Mouse (Mus musculus): ENCODE measurements around the gene Cavin1. TPM values are rescaled to one million over a fixed set of nuclear protein-coding genes. Genes with fewer than 3 reads are reported as not detected.

Cavin1 gene
- 14.7 and 16.3 TPM in 2 replicates for polyA plus RNA-seq (2014; fragmentation: Nextera tagmentation; extraction: Ambion mirVana)

DNA sequence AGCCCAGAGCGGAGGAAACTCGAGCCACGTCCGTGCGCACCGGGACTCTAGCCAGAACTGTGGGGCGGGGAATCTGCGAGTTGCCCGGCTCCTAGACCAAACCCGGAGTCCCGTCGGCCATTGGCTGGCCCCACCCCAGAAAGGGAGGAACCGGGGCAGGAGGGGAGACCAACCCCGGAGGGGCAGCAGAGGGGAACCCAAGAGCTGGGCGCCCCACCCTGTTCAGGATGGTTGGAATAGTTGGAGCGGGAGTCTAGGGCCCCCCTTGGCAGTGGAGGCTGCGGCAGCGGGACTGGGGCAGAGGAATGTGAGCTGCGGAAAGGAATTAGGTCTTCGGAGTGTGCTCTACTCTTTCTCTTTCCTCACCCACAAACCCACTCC, at the start of gene Cavin1:
Cavin1 (minus strand) TSS at position 331 of the 381 bp plus-strand sequence.
- Histone ChIP-seq H3K9me3 (replicated peaks; ENCODE audit: control insufficient read depth, low read length) (no peaks in the 10 kb centered on the region), H3K4me1 (ENCODE audit: control insufficient read depth, insufficient read depth, low read length) (peaks cover 7% of the 10 kb centered on the region; the same call in 1 of the 2 replicates), H3K27ac (replicated peaks; ENCODE audit: low read depth, low read length) (no peak within 1 kb of the TSS), H3K4me2 (ENCODE audit: low read depth, low read length) (peak within 1 kb of the TSS; percentile 82), H3K36me3 (replicated peaks; ENCODE audit: control insufficient read depth, insufficient read depth, low read depth, low read length) (no peaks in the 10 kb centered on the region), H3K27me3 (ENCODE audit: control insufficient read depth, insufficient read depth, low read length) (peaks cover 50% of the 10 kb centered on the region), H3K4me3 (ENCODE audit: low read depth, low read length) (peak within 1 kb of the TSS; percentile 44), H3K9ac (replicated peaks; ENCODE audit: low read length) (peak within 1 kb of the TSS; percentile 30)
- WGBS = under 1% methylated on average over 20 of the region's 20 CpGs
- peak; percentile 71 for ATAC-seq (replicated peaks; ENCODE audit: insufficient number of reproducible peaks, low FRiP score, low TSS enrichment, low read depth)
- DNase-seq (ENCODE audit: low spot score) = peak; percentile 58

DNA sequence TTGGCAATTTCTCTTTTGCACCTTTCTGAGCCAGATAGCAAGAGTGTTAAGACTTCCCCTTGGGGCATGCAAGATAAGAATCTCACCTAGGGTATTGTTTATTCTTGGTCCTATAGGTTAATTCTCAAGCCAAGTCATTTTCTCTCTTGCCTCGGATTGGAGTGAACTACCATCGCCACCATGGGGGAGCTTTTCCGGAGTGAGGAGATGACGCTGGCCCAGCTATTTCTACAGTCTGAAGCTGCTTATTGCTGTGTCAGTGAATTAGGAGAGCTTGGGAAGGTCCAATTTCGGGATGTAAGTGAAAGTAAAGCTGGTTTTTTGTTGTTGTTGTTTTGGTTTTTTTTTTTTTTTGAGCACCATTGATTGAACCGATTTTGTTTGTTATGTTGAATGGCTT, 41.0 kb upstream of the Cavin1 start:
- DNase-seq (ENCODE audit: low spot score) (no peak), ATAC-seq (replicated peaks; ENCODE audit: insufficient number of reproducible peaks, low FRiP score, low TSS enrichment, low read depth) (no peak)
- Histone ChIP-seq H3K27ac (replicated peaks; ENCODE audit: low read depth, low read length) (no peak overlapping the region), H3K9ac (replicated peaks; ENCODE audit: low read length) (no peak overlapping the region), H3K9me3 (replicated peaks; ENCODE audit: control insufficient read depth, low read length) (no peaks in the 10 kb centered on the region), H3K4me3 (ENCODE audit: low read depth, low read length) (no peak overlapping the region), H3K36me3 (replicated peaks; ENCODE audit: control insufficient read depth, insufficient read depth, low read depth, low read length) (no peaks in the 10 kb centered on the region), H3K27me3 (ENCODE audit: control insufficient read depth, insufficient read depth, low read length) (no peaks in the 10 kb centered on the region), H3K4me1 (ENCODE audit: control insufficient read depth, insufficient read depth, low read length) (peaks cover 3% of the 10 kb centered on the region; the same call in 1 of the 2 replicates), H3K4me2 (ENCODE audit: low read depth, low read length) (no peak overlapping the region)
- 85% methylated on average over 6 of the region's 6 CpGs for WGBS

DNA sequence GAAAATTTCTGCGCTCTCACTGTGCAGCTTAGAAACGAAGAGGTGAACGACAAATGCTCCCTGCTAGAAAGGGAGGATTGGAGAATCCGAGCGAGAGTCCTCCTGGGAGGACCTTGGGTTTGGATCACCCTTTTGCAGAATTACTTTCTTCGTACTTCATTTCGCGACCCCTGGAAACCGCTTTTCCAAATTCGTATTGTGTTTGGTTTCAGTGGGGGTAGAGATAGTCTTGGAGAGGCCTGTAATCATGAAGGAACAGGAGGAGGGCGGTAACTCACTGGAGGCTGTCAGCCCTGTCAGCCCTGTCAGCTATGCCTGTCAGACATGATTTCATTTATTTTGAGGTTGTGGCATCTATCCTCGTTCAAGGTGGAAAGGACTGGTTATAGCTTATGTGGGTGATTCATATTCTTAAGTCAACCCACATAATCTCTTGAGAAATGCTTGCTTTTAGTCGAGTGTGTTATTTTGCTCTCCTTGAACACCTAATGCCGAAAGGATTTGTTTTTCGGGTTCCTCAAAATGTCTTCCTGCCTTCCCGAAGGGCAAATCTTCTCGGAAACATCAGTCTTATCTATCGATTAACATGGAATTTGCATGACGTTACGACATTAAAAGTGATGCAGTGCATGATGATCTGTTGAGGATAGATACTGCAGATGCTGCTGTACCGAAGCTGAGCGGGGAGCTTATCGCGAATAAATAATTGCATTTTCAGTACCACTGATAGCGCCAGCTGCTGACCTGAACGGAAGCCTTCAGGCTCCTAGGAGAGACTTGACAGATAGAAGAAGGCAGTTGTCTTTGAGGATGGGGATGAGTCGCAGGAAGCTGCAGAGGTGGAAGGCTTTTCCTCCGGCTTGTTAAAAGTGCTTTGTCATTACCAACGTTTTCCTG, 39.4 kb upstream of the Cavin1 start:
- Histone ChIP-seq H3K4me1 (ENCODE audit: control insufficient read depth, insufficient read depth, low read length) (peaks cover 3% of the 10 kb centered on the region; the same call in 1 of the 2 replicates), H3K4me2 (ENCODE audit: low read depth, low read length) (peak overlapping the region; percentile 58), H3K36me3 (replicated peaks; ENCODE audit: control insufficient read depth, insufficient read depth, low read depth, low read length) (no peaks in the 10 kb centered on the region), H3K9me3 (replicated peaks; ENCODE audit: control insufficient read depth, low read length) (no peaks in the 10 kb centered on the region), H3K27me3 (ENCODE audit: control insufficient read depth, insufficient read depth, low read length) (no peaks in the 10 kb centered on the region), H3K27ac (replicated peaks; ENCODE audit: low read depth, low read length) (no peak overlapping the region), H3K4me3 (ENCODE audit: low read depth, low read length) (peak overlapping the region; percentile 67), H3K9ac (replicated peaks; ENCODE audit: low read length) (peak overlapping the region; percentile 75)
- ATAC-seq (replicated peaks; ENCODE audit: insufficient number of reproducible peaks, low FRiP score, low TSS enrichment, low read depth) = 0 out of 2 replicates have a peak, but pooled peaks have one; percentile 26
- DNase-seq (ENCODE audit: low spot score) = peak; percentile 30
- WGBS = 12% methylated on average over 29 of the region's 29 CpGs

DNA sequence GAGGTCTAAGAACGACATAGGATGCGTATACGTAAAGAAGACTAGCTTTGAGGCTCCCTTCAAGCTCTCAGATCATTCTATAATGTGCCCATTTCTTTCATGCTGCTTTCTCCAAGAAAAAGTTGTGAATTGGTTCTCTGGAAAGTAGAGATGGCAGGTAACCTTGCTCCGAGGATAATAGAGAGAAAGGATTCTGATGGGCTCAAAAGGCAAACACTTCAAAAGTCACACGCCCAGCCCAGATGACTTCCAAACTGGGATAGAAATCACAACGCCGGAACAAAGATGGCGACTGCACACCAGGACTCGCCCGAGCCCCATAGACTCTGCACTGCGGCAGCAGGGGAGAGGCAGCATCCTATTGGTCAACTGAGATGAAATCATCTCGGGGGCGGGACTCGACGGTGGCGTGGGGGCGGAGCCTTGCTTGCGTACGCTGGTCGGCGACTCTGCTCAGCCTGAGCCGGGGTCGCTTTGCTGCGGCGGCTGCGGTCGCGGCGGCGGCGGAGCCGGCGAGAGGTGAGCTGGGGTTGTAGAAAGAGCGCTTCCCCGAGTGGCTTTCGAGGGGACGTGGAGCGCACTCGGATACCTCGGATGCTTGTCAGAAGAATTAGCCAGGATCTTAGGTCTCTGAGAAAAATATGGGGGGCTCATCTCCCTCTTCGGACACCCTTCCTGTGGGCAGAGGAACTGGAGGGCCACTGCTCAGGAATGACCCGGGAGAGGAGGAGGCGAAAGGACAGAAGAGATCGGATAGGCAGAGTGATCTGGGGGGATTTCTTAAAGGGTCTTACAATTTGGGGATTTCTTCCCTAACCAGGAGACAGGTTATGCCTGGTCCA, 38.6 kb upstream of the Cavin1 start, which contains the start of gene Atp6v0a1:
Atp6v0a1 (plus strand) TSS at position 407 of the 842 bp plus-strand sequence.
- Histone ChIP-seq H3K27me3 (ENCODE audit: control insufficient read depth, insufficient read depth, low read length) (no peaks in the 10 kb centered on the region), H3K36me3 (replicated peaks; ENCODE audit: control insufficient read depth, insufficient read depth, low read depth, low read length) (no peaks in the 10 kb centered on the region), H3K27ac (replicated peaks; ENCODE audit: low read depth, low read length) (peak within 1 kb of the TSS; percentile 52; the same call in 1 of the 2 replicates), H3K4me2 (ENCODE audit: low read depth, low read length) (peak within 1 kb of the TSS; percentile 58), H3K9me3 (replicated peaks; ENCODE audit: control insufficient read depth, low read length) (no peaks in the 10 kb centered on the region), H3K4me1 (ENCODE audit: control insufficient read depth, insufficient read depth, low read length) (peaks cover 3% of the 10 kb centered on the region; the same call in 1 of the 2 replicates), H3K9ac (replicated peaks; ENCODE audit: low read length) (peak within 1 kb of the TSS; percentile 75), H3K4me3 (ENCODE audit: low read depth, low read length) (peak within 1 kb of the TSS; percentile 67)
- ATAC-seq (replicated peaks; ENCODE audit: insufficient number of reproducible peaks, low FRiP score, low TSS enrichment, low read depth) (peak; percentile 99), DNase-seq (ENCODE audit: low spot score) (peak; percentile 98)
- under 1% methylated on average over 44 of the region's 44 CpGs for WGBS

DNA sequence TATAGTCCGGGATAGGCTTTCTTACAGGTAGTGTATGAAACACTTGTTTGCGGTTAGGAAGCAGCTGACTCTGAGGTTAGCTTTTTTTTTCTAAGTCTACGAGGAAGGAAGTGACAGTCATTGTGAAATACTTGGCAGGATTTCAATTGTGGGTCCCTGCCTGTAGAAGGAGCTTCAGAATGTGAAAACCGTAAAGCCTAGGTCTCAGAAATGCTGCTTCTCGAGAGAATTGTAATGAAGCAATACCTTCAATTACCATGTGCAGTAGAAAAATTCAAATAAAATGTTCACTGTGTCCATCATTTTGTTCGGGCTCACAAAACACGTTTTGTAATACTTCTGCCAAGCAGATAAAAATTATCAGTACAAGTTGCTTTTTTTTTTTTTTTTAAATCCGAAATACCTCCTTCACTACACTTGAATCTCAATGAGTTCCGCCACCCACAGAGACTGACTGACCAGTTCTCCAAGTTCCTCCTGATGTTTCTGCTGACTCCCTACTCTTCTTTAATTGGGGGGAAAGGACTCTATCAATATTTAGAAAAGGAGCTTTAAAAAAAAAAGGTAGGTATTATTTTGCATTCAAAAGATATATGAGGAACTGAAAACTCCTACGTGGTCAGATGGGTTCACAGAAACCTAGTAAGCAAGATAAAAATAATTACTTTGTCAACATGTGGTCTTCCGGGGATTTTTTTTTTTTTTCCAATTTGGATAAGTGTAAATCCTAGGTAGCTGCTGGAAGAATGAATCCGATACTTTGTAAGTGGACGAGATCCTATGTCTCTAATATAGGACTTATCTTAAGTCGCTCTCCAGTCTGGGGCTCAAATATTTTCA, 37.7 kb upstream of the Cavin1 start:
- Histone ChIP-seq H3K9me3 (replicated peaks; ENCODE audit: control insufficient read depth, low read length) (no peaks in the 10 kb centered on the region), H3K36me3 (replicated peaks; ENCODE audit: control insufficient read depth, insufficient read depth, low read depth, low read length) (no peaks in the 10 kb centered on the region), H3K4me2 (ENCODE audit: low read depth, low read length) (peak overlapping the region; percentile 58), H3K4me1 (ENCODE audit: control insufficient read depth, insufficient read depth, low read length) (peaks cover 3% of the 10 kb centered on the region; the same call in 1 of the 2 replicates), H3K4me3 (ENCODE audit: low read depth, low read length) (peak overlapping the region; percentile 67), H3K27ac (replicated peaks; ENCODE audit: low read depth, low read length) (peak overlapping the region; percentile 52; the same call in 1 of the 2 replicates), H3K27me3 (ENCODE audit: control insufficient read depth, insufficient read depth, low read length) (no peaks in the 10 kb centered on the region), H3K9ac (replicated peaks; ENCODE audit: low read length) (peak overlapping the region; percentile 52)
- no peak for DNase-seq (ENCODE audit: low spot score)
- no peak for ATAC-seq (replicated peaks; ENCODE audit: insufficient number of reproducible peaks, low FRiP score, low TSS enrichment, low read depth)
- WGBS = 59% methylated on average over 14 of the region's 14 CpGs

DNA sequence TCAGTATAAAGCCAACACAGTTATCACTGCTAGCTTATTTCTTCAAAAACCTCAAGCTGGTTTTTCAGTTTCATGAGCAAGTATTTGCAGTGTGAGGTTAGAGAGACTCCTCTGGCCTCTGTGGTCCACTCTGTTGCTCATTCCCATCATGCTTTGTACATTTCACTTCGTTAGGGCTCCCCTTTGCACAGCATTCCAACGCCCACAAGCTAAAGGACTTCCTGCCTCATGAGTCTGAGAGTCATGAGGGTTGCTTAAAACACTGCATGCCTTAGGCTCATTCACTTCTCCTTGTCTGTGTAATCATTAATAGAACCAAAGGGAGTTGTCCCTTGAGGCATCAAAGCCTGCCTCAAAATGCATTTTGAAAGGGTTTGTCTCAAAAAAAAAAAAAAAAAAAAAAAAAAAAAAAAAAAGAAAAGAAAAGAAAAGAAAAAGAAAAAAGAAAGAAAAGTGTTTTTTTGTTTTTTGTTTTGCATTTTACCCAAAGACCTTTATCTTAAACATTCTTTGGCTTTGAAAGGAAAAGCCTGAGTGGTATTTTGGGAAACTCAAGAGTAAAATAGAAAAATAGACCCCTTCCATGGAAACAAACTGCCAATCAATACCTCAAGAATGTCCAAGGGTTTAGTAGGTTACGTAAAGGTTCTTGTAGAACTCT, 32.5 kb upstream of the Cavin1 start:
- Histone ChIP-seq H3K4me2 (ENCODE audit: low read depth, low read length) (no peak overlapping the region), H3K9ac (replicated peaks; ENCODE audit: low read length) (no peak overlapping the region), H3K9me3 (replicated peaks; ENCODE audit: control insufficient read depth, low read length) (no peaks in the 10 kb centered on the region), H3K27me3 (ENCODE audit: control insufficient read depth, insufficient read depth, low read length) (no peaks in the 10 kb centered on the region), H3K4me3 (ENCODE audit: low read depth, low read length) (no peak overlapping the region), H3K27ac (replicated peaks; ENCODE audit: low read depth, low read length) (no peak overlapping the region), H3K36me3 (replicated peaks; ENCODE audit: control insufficient read depth, insufficient read depth, low read depth, low read length) (no peaks in the 10 kb centered on the region), H3K4me1 (ENCODE audit: control insufficient read depth, insufficient read depth, low read length) (no peaks in the 10 kb centered on the region)
- DNase-seq (ENCODE audit: low spot score) = no peak
- ATAC-seq (replicated peaks; ENCODE audit: insufficient number of reproducible peaks, low FRiP score, low TSS enrichment, low read depth) = no peak
- WGBS = 36% methylated on average over 3 of the region's 3 CpGs

All from embryonic facial prominence, embryonic 11.5 days (tissue).